Mouse (Mus musculus) liver, embryonic 16.5 days (tissue): Measurements from ENCODE around the gene Tap1. TPM values are rescaled to one million over a fixed set of nuclear protein-coding genes. Genes with fewer than 3 reads are reported as not detected.
A peak's percentile ranks its signal among the peaks of the same experiment; 100 is the strongest.

ENCODE experiments used
- ATAC-seq: fragments of 200-750 bp; cut with Nextera tagmentation; 2 replicates; pipeline ENCODE4 v1.8.0; 2017; ENCODE audit warnings: low read depth, mild to moderate bottlenecking, moderate number of reproducible peaks, moderate library complexity
- H3K27ac ChIP-seq: fragments of 300-500 bp; sonication (generic); 2 replicates; pipeline ENCODE4 v1.5.1; 2014; ENCODE audit warnings: mild to moderate bottlenecking, low read length
- H3K27me3 ChIP-seq: fragments of 300-500 bp; sonication (generic); 2 replicates; pipeline ENCODE4 v1.6.1; 2014; ENCODE audit warnings: low read depth, low read length, mixed read lengths; ENCODE audit not compliant: control insufficient read depth, insufficient read depth
- H3K36me3 ChIP-seq: fragments of 300-500 bp; sonication (generic); 2 replicates; pipeline ENCODE4 v1.6.1; 2014; ENCODE audit warnings: mild to moderate bottlenecking; ENCODE audit not compliant: control insufficient read depth, insufficient read depth
- H3K4me1 ChIP-seq: fragments of 300-500 bp; sonication (generic); 2 replicates; pipeline ENCODE4 v1.6.1; 2014; ENCODE audit warnings: low read depth, low read length, mixed read lengths; ENCODE audit not compliant: control insufficient read depth
- H3K4me2 ChIP-seq: fragments of 300-500 bp; sonication (generic); 2 replicates; pipeline ENCODE4 v1.6.1; 2014; ENCODE audit warnings: low read depth, low read length, mixed read lengths
- H3K4me3 ChIP-seq: fragments of 300-500 bp; sonication (generic); 2 replicates; pipeline ENCODE4 v1.5.1; 2014; ENCODE audit warnings: low read depth, mild to moderate bottlenecking, low read length
- H3K9ac ChIP-seq: fragments of 300-500 bp; sonication (generic); 2 replicates; pipeline ENCODE4 v1.6.1; 2014; ENCODE audit warnings: low read depth, low read length
- H3K9me3 ChIP-seq: fragments of 300-500 bp; sonication (generic); replicated peaks from 2 replicates; pipeline ENCODE4 v1.6.1; 2016; ENCODE audit warnings: low read length; ENCODE audit not compliant: control insufficient read depth
- WGBS: fragments of 180-500 bp; shearing (Covaris S2); extraction: QIAGEN DNeasy Blood & Tissue Kit; methylation state at CpG from one replicate; pipeline ENCODE4 v1.1.7; 2014; ENCODE audit not compliant: insufficient replicate concordance; 5-methylcytosine and 5-hydroxymethylcytosine counted together
- polyA plus RNA-seq: library from polyadenylated mRNA; unstranded; fragments of >200 nt; fragmentation: Nextera tagmentation; extraction: Ambion mirVana; gene quantifications from 2 replicates; pipeline ENCODE4 v1.2.1, GENCODE M21; 2015

The Tap1 gene
- polyA plus RNA-seq, 1 experiment from 2014 or later = 4.2 TPM

- Histone ChIP-seq H3K4me2 (no peak overlapping the region), H3K27ac (no peak overlapping the region), H3K9ac (no peak overlapping the region), H3K4me3 (no peak overlapping the region), H3K9me3 (no peaks in the 10 kb centered on the region), H3K36me3 (no peaks in the 10 kb centered on the region), H3K4me1 (peaks cover 16% of the 10 kb centered on the region), H3K27me3 (peaks cover 24% of the 10 kb centered on the region)
- ATAC-seq = no peak
- WGBS = 57% methylated on average over 12 of the region's 12 CpGs
These were observed 11.8 kb downstream of the Tap1 start for GRCm38 (mm10) chr17:34199050-34199619.

- 77% methylated on average over 10 of the region's 10 CpGs for WGBS
- H3K27me3 ChIP-seq = peaks cover 24% of the 10 kb centered on the region
- H3K4me1 ChIP-seq = peaks cover 18% of the 10 kb centered on the region
- H3K4me3 ChIP-seq = no peak overlapping the region
- no peak overlapping the region for H3K27ac ChIP-seq
- H3K9ac ChIP-seq = no peak overlapping the region
- no peak overlapping the region for H3K4me2 ChIP-seq
- H3K36me3 ChIP-seq = no peaks in the 10 kb centered on the region
- no peaks in the 10 kb centered on the region for H3K9me3 ChIP-seq
- no peak for ATAC-seq
These were observed 12.7 kb downstream of the Tap1 start for GRCm38 (mm10) chr17:34200047-34200446.

GRCm38 (mm10) chr17:34200772-34201505 lies 13.6 kb downstream of the Tap1 start:
- no peak for ATAC-seq
- Histone ChIP-seq H3K36me3 (no peaks in the 10 kb centered on the region), H3K4me1 (peaks cover 26% of the 10 kb centered on the region), H3K9ac (no peak overlapping the region), H3K4me3 (no peak overlapping the region), H3K27me3 (peaks cover 24% of the 10 kb centered on the region), H3K9me3 (no peaks in the 10 kb centered on the region), H3K27ac (no peak overlapping the region), H3K4me2 (no peak overlapping the region)
- WGBS = 77% methylated on average over 16 of the region's 16 CpGs

DNA sequence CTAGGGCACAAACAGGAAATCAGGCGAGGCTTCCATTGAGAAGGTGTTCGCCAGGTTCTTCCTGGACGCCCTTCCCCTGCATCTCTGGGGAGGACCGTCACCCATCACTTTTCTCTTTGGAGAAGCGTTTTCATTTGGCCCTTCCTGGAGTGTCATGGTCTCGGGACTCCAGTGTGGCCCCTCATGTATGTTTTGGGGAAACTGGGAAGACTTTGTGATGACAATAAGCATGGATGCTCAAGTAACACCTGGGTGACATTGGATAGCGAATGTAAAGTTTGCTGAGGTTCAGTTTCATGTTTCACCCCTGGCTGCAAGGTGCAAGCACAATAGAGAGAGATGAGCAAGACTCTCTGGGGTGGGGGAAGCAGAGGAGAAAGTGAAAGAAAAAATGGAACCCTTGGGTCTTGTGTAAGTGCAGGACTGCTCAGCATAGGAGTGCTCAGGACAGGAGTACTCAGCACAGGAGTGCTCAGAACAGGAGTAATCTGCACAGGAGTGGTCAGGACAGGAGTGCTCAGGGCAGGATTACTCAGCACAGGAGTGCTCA lies 14.2 kb downstream of the Tap1 start:
- peaks cover 17% of the 10 kb centered on the region for H3K27me3 ChIP-seq

GRCm38 (mm10) chr17:34202760-34203442 lies 15.5 kb downstream of the Tap1 start:
- H3K9me3 ChIP-seq = no peaks in the 10 kb centered on the region
- H3K4me3 ChIP-seq = no peak overlapping the region
- no peaks in the 10 kb centered on the region for H3K36me3 ChIP-seq
- H3K27me3 ChIP-seq = peaks cover 4% of the 10 kb centered on the region
- no peak overlapping the region for H3K9ac ChIP-seq
- H3K4me2 ChIP-seq = no peak overlapping the region
- peaks cover 14% of the 10 kb centered on the region for H3K4me1 ChIP-seq
- WGBS = 79% methylated on average over 4 of the region's 4 CpGs
- H3K27ac ChIP-seq = no peak overlapping the region
- no peak for ATAC-seq

More for the DNA sequence above, 14.2 kb downstream of the Tap1 start:
- Histone ChIP-seq H3K27ac (no peak overlapping the region), H3K9me3 (no peaks in the 10 kb centered on the region), H3K4me2 (no peak overlapping the region), H3K9ac (no peak overlapping the region), H3K36me3 (no peaks in the 10 kb centered on the region), H3K4me3 (no peak overlapping the region), H3K4me1 (peaks cover 25% of the 10 kb centered on the region)
- ATAC-seq = no peak
- WGBS = 68% methylated on average over 7 of the region's 7 CpGs

DNA sequence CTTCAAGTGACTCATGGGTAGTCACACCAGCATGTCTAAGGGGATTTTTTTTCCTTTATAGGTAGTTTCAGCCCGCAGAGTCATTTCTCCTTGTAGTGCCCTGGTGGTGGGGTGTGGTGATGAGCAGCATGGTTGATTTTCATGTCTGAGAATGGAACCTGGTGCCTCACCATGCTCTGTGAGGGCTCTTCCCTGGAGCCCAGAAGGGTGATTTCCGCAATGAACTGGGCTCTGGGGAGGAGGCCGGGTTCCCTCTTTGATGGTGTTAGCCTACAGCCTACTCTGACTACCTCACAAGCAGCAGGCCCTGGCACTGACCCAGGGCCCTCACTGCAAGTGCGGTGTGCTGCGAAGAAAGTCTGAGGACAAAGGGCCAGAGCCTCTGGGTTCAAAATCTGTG lies 16.1 kb downstream of the Tap1 start, which contains the start of gene Tap2:
Tap2 (plus strand) TSS at position 84 of the 400 bp plus-strand sequence.
- Histone ChIP-seq H3K4me3 (peak within 1 kb of the TSS; percentile 85), H3K36me3 (no peaks in the 10 kb centered on the region), H3K4me1 (peaks cover 14% of the 10 kb centered on the region), H3K9me3 (no peaks in the 10 kb centered on the region), H3K9ac (peak within 1 kb of the TSS; percentile 84), H3K27me3 (no peaks in the 10 kb centered on the region), H3K27ac (no peak within 1 kb of the TSS; the same call in 1 of the 2 replicates), H3K4me2 (peak within 1 kb of the TSS; percentile 95)
- WGBS = 74% methylated on average over 5 of the region's 5 CpGs
- ATAC-seq = no peak

GRCm38 (mm10) chr17:34204303-34205010 lies 17.1 kb downstream of the Tap1 start:
- Histone ChIP-seq H3K9me3 (no peaks in the 10 kb centered on the region), H3K27ac (peak overlapping the region; percentile 50; the same call in 1 of the 2 replicates), H3K4me2 (peak overlapping the region; percentile 95), H3K27me3 (no peaks in the 10 kb centered on the region), H3K9ac (peak overlapping the region; percentile 84), H3K4me3 (peak overlapping the region; percentile 85), H3K4me1 (peaks cover 14% of the 10 kb centered on the region), H3K36me3 (no peaks in the 10 kb centered on the region)
- 1% methylated on average over 44 of the region's 44 CpGs for WGBS
- peak; percentile 64 for ATAC-seq

GRCm38 (mm10) chr17:34205021-34205745 lies 17.8 kb downstream of the Tap1 start:
- no peaks in the 10 kb centered on the region for H3K9me3 ChIP-seq

More at GRCm38 (mm10) chr17:34205021-34205745, 17.8 kb downstream of the Tap1 start:
- no peaks in the 10 kb centered on the region for H3K27me3 ChIP-seq
- H3K4me1 ChIP-seq = peaks cover 14% of the 10 kb centered on the region
- 10% methylated on average over 18 of the region's 18 CpGs for WGBS
- peak overlapping the region; percentile 84 for H3K9ac ChIP-seq
- peak overlapping the region; percentile 85 for H3K4me3 ChIP-seq
- peak overlapping the region; percentile 60 for H3K27ac ChIP-seq
- H3K4me2 ChIP-seq = peak overlapping the region; percentile 95
- H3K36me3 ChIP-seq = no peaks in the 10 kb centered on the region
- ATAC-seq = peak; percentile 31; the same call in 1 of the 2 replicates
